Mouse (Mus musculus) liver, embryonic 14 days (tissue): ENCODE measurements around the gene Gria4. TPM values are rescaled to one million over a fixed set of nuclear protein-coding genes. Genes with fewer than 3 reads are reported as not detected.

Experiments used
- polyA plus RNA-seq: library from polyadenylated mRNA; depleted of rRNA; stranded (reverse); fragments of >200 nt; gene quantifications from 2 replicates; pipeline ENCODE4 v1.2.3, GENCODE M21; 2012; rRNA removed

Gene Gria4
- 0.05 and 0.09 TPM in 2 replicates for polyA plus RNA-seq

DNA sequence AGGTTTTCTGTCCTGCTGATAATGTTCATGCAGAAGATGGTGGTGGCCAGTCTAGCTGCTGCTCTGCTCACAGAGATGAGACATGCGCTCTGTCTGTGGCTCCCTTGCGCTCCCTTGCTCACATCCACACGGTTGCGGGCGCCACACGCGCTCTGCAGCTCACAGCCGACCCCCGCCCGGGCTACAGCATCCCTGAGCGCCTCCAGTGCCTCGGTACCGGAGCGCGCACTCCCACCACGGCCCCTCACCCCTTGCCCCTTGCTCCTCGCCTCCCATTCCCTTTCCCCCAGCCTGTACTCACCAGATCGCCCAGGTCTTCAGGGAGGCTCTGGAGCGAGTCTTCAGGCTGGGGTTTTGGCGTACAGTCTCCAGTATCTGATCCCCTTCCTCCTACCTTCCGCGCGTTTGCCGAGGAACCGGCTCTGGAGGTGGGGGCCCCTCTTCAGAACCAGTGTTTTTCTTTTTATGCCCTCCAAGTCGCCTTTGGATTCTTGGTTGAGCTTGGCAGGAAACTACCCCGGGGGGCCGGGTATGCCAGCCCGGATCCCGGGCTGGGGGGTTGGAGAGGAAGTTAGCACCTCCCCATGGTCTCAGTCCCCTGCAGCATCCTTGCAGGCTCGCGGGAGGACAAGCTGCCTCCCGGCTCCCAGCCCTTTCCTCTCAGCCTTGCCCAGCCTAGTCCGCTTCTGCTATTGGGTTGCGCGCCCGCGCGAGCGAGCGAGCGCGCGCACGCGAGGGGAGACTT is at the start of gene Gria4:
Gria4 (minus strand) TSS at position 691 of the 745 bp plus-strand sequence.

DNA sequence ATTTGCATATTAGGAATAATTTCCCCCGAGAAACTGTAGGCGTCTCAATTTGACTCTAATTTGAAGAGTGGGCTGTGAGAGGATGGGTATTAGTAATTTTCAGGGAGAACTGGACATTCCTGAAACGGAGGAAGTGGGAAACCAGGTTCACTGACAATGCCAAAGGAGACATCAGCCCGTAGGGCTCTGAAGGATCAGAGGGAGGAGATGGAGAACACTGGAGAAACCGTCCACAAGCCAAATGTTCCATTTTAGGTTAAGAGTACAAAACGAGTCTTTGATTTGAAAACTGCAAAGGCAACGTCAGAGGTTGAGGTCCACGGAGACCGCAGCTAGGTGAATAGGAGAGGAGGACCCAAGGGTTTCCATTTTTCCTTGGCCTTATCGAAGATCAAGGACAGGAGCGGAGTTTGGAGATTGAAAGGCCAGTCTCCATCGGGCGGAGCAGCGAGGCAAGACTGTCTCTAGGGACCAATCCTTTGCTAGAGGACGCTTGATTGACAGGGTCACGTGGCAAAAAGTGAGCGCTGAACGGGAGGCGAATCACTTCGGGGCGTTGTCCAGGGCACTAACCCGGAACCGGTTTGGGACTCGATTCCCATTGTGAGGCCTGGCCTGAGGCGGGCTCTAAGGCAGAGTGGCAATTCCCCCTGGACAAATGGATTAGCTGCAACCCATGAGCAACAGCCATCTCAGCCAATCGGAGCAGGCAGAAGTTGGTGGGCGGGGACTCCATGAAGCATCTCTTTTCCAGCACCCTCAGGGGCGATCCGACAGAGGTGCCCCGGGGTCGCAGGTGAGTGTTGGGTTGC is 420.0 kb downstream of the Gria4 start, which contains the start of gene Msantd4:
Msantd4 (plus strand) TSS at position 735 of the 812 bp plus-strand sequence.

